Mouse (Mus musculus) forebrain, embryonic 14.5 days (tissue): ENCODE data around the gene Ttf2. TPM values are rescaled to one million over a fixed set of nuclear protein-coding genes. Genes with fewer than 3 reads are reported as not detected.

Source experiments
- polyA plus RNA-seq: library from polyadenylated mRNA; unstranded; fragments of >200 nt; fragmentation: Nextera tagmentation; extraction: Ambion mirVana; gene quantifications from 2 replicates; pipeline ENCODE4 v1.2.1, GENCODE M21; 2014

Gene Ttf2
- polyA plus RNA-seq, 1 experiment from 2014 or later = 8.6 TPM

Other genes with a start within 250 kb of the Ttf2 start
- gene Vtcn1, start 144.2 kb downstream of the Ttf2 start, polyA plus RNA-seq = not detected in 2 replicates
- gene Trim45, start 47.5 kb downstream of the Ttf2 start, polyA plus RNA-seq = 7.0 and 7.3 TPM in 2 replicates
- gene Cd101, start 59.9 kb upstream of the Ttf2 start, polyA plus RNA-seq = not detected in 2 replicates
- gene Ptgfrn, start 140.6 kb upstream of the Ttf2 start, polyA plus RNA-seq = 3.4 and 4.5 TPM in 2 replicates